25 mouse cellular contexts compared by ENCODE assay signal in the genomic region with DNA sequence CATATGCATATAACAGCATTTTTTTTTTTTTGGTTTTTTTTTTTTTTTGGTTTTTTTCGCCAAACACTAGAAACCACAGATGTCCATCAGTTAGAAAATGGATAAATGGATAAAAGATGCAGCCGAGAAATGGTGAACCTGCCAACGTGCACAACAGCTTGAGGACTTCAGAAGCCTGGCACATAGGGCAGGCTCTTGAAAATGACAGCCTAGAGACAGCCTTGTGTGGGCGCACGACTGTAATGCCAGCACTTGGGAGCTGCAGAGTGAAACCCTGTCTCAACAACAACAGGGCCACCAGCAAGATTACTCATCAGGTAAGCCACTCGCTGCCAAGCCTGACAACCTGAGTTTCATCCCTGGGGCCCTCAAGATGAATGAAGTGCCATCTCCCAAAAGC. TPM values are rescaled to one million over a fixed set of nuclear protein-coding genes. Genes with fewer than 3 reads are reported as not detected.
DNase-seq lines count a peak whose midpoint lies in the region; ATAC-seq and TF ChIP-seq lines count a peak whose summit lies in the region.
"Had no signal": no experiment of that assay in that cellular context is flagged by ENCODE, and none has a peak within 500 bp of the region (broad histone marks: within the 10 kb centered on the region; RNA-seq: fewer than 3 reads in every experiment).

No protein-coding gene starts in this region.

- H3K36me3 ChIP-seq in forebrain, embryonic 11.5 days (ENCODE audit: control insufficient read depth, insufficient read depth, low read length): no peaks in the 10 kb centered on the region
- H3K36me3 ChIP-seq in forebrain, embryonic 13.5 days (ENCODE audit: poor library complexity, severe bottlenecking): no peaks in the 10 kb centered on the region
- H3K36me3 ChIP-seq in limb, embryonic 12.5 days: no peaks in the 10 kb centered on the region
- H3K36me3 ChIP-seq in limb, embryonic 10.5 days: no peaks in the 10 kb centered on the region
- no peaks in the 10 kb centered on the region for H3K36me3 ChIP-seq in forebrain, embryonic 16.5 days (ENCODE audit: control insufficient read depth, insufficient read depth)
- H3K36me3 ChIP-seq in myocyte (ENCODE audit: control insufficient read depth, insufficient read depth): no peaks in the 10 kb centered on the region
- H3K36me3 ChIP-seq: embryonic facial prominence, embryonic 15.5 days; heart, embryonic 13.5 days; hindbrain, embryonic 15.5 days had no signal

- no peak overlapping the region for H3K9ac ChIP-seq in forebrain, embryonic 11.5 days (ENCODE audit: low read length)
- no peak overlapping the region for H3K9ac ChIP-seq in forebrain, embryonic 13.5 days
- H3K9ac ChIP-seq in limb, embryonic 12.5 days (replicated peaks): no peak overlapping the region
- H3K9ac ChIP-seq in forebrain, embryonic 16.5 days (replicated peaks; ENCODE audit: low read depth, low read length): no peak overlapping the region
- H3K9ac ChIP-seq: embryonic facial prominence, embryonic 15.5 days; heart, embryonic 13.5 days; hindbrain, embryonic 15.5 days had no signal

- H3K4me1 ChIP-seq in forebrain, embryonic 11.5 days (replicated peaks; ENCODE audit: control insufficient read depth, insufficient read depth, low read length): no peaks in the 10 kb centered on the region; the same call in 1 of the 2 replicates
- peaks cover 7% of the 10 kb centered on the region for H3K4me1 ChIP-seq in forebrain, embryonic 13.5 days
- H3K4me1 ChIP-seq in limb, embryonic 12.5 days (replicated peaks): 0 out of 2 replicates have a peak, but pooled peaks cover 6% of the 10 kb centered on the region
- H3K4me1 ChIP-seq in limb, embryonic 10.5 days: peaks cover 9% of the 10 kb centered on the region
- H3K4me1 ChIP-seq in forebrain, embryonic 16.5 days (replicated peaks; ENCODE audit: control insufficient read depth, insufficient read depth, low read length): peaks cover 10% of the 10 kb centered on the region
- H3K4me1 ChIP-seq: heart, embryonic 13.5 days; hindbrain, embryonic 15.5 days had no signal

- 83% methylated on average over 6 of the region's 6 CpGs for WGBS in forebrain, embryonic 11.5 days
- 79% methylated on average over 6 of the region's 6 CpGs for WGBS in forebrain, embryonic 13.5 days
- 80% methylated on average over 6 of the region's 6 CpGs for WGBS in limb, embryonic 12.5 days
- 83% methylated on average over 6 of the region's 6 CpGs for WGBS in limb, embryonic 10.5 days
- whole genome bisulfite sequencing in forebrain, embryonic 16.5 days: 56% methylated on average over 6 of the region's 6 CpGs

- no peaks in the 10 kb centered on the region; the same call in 1 of the 2 replicates for H3K9me3 ChIP-seq in forebrain, embryonic 11.5 days (ENCODE audit: control insufficient read depth, low read length)
- H3K9me3 ChIP-seq in forebrain, embryonic 13.5 days (replicated peaks): no peaks in the 10 kb centered on the region
- no peaks in the 10 kb centered on the region for H3K9me3 ChIP-seq in limb, embryonic 12.5 days
- H3K9me3 ChIP-seq in limb, embryonic 10.5 days (replicated peaks): no peaks in the 10 kb centered on the region
- no peaks in the 10 kb centered on the region for H3K9me3 ChIP-seq in forebrain, embryonic 16.5 days (ENCODE audit: control insufficient read depth, low read length)
- H3K9me3 ChIP-seq: embryonic facial prominence, embryonic 15.5 days; heart, embryonic 13.5 days; hindbrain, embryonic 15.5 days had no signal

- no peak for ATAC-seq in forebrain, embryonic 11.5 days (replicated peaks; ENCODE audit: low FRiP score)
- ATAC-seq in forebrain, embryonic 13.5 days: no peak
- no peak for ATAC-seq in limb, embryonic 12.5 days (ENCODE audit: insufficient number of reproducible peaks, insufficient read depth, low FRiP score, low TSS enrichment, low read depth)
- no peak for ATAC-seq in forebrain, embryonic 16.5 days
- ATAC-seq in monocyte, adult 5-6 weeks (replicated peaks; ENCODE audit: insufficient number of reproducible peaks, low FRiP score, low TSS enrichment, poor library complexity, severe bottlenecking): no peak
- ATAC-seq: activated CD4-positive, CD25-positive, alpha-beta regulatory T cell, adult 4 months; intestine, embryonic 16.5 days; Patski had no signal

- H3K79me2 ChIP-seq in myocyte (ENCODE audit: control insufficient read depth, insufficient read depth): no peaks in the 10 kb centered on the region

- peak; percentile 39 for DNase-seq in forebrain, embryonic 11.5 days (ENCODE audit: low spot score)
- DNase-seq in limb, embryonic 10.5 days (ENCODE audit: low spot score): no peak
- DNase-seq in frontal cortex, postnatal 25 days (ENCODE audit: low spot score in 2 of 2): no peak
- DNase-seq: adrenal gland, postnatal 14 days; cerebellum, adult 8-10 months; cerebellum, postnatal 25 days; gastrocnemius, postnatal 14 days; heart, postnatal 36 days; kidney, adult 2 months had no signal

- no peak overlapping the region for H3K4me3 ChIP-seq in forebrain, embryonic 11.5 days (ENCODE audit: low read depth, low read length)
- no peak overlapping the region for H3K4me3 ChIP-seq in forebrain, embryonic 13.5 days
- H3K4me3 ChIP-seq in limb, embryonic 12.5 days (replicated peaks): no peak overlapping the region
- H3K4me3 ChIP-seq in limb, embryonic 10.5 days: no peak overlapping the region
- no peak overlapping the region for H3K4me3 ChIP-seq in forebrain, embryonic 16.5 days (replicated peaks; ENCODE audit: low read length)
- no peak overlapping the region for H3K4me3 ChIP-seq in myocyte
- H3K4me3 ChIP-seq: embryonic facial prominence, embryonic 15.5 days; erythroblast, embryonic 14.5 days; heart, embryonic 13.5 days; hindbrain, embryonic 15.5 days had no signal

- H3K27ac ChIP-seq in forebrain, embryonic 11.5 days (ENCODE audit: low read depth, low read length): no peak overlapping the region
- no peak overlapping the region for H3K27ac ChIP-seq in forebrain, embryonic 13.5 days
- peak overlapping the region; percentile 59; the same call in 1 of the 2 replicates for H3K27ac ChIP-seq in limb, embryonic 12.5 days
- H3K27ac ChIP-seq in limb, embryonic 10.5 days: no peak overlapping the region
- H3K27ac ChIP-seq in forebrain, embryonic 16.5 days (ENCODE audit: low read length): peak overlapping the region; percentile 37; the same call in 1 of the 2 replicates
- H3K27ac ChIP-seq: heart, embryonic 13.5 days; hindbrain, embryonic 15.5 days had no signal

- no peaks in the 10 kb centered on the region for H3K27me3 ChIP-seq in forebrain, embryonic 11.5 days (ENCODE audit: control insufficient read depth, insufficient read depth, low read length)
- no peaks in the 10 kb centered on the region for H3K27me3 ChIP-seq in forebrain, embryonic 13.5 days
- H3K27me3 ChIP-seq in limb, embryonic 12.5 days: no peaks in the 10 kb centered on the region
- H3K27me3 ChIP-seq in limb, embryonic 10.5 days (ENCODE audit: low read depth, poor library complexity, severe bottlenecking): no peaks in the 10 kb centered on the region
- no peaks in the 10 kb centered on the region for H3K27me3 ChIP-seq in forebrain, embryonic 16.5 days (replicated peaks; ENCODE audit: control insufficient read depth, insufficient read depth, low read length)
- H3K27me3 ChIP-seq in myocyte (ENCODE audit: control insufficient read depth, insufficient read depth, insufficient read length): no peaks in the 10 kb centered on the region
- H3K27me3 ChIP-seq: CH12.LX; embryonic facial prominence, embryonic 15.5 days; heart, embryonic 13.5 days; hindbrain, embryonic 15.5 days; Patski had no signal

- no peak for TF ChIP-seq POLR2A in myocyte (IDR thresholded peaks at IDR 0.05; ENCODE audit: insufficient read length, low read depth)

- H3ac ChIP-seq in myocyte (ENCODE audit: control insufficient read depth, insufficient read length): no peak overlapping the region

- H3K4me2 ChIP-seq in forebrain, embryonic 11.5 days (ENCODE audit: low read depth, low read length, severe bottlenecking): no peak overlapping the region
- H3K4me2 ChIP-seq in forebrain, embryonic 13.5 days: no peak overlapping the region
- H3K4me2 ChIP-seq in limb, embryonic 12.5 days: no peak overlapping the region
- no peak overlapping the region for H3K4me2 ChIP-seq in forebrain, embryonic 16.5 days (ENCODE audit: low read length)
- H3K4me2 ChIP-seq in myocyte (ENCODE audit: low read depth): peak overlapping the region; percentile 74
- H3K4me2 ChIP-seq: embryonic facial prominence, embryonic 15.5 days; heart, embryonic 13.5 days; hindbrain, embryonic 15.5 days had no signal

TF ChIP-seq in myocyte, 11 proteins besides CTCF, POLR2A, EP300 and RAD21:
- no peak for TF ChIP-seq MYOD1 (IDR thresholded peaks at IDR 0.05; ENCODE audit: control insufficient read depth in 1 of 3, insufficient read length in 2 of 3, low read depth in 2 of 3)
- no peak for TF ChIP-seq MAX (IDR thresholded peaks at IDR 0.05; ENCODE audit: low read depth)

RNA-seq across cellular contexts. Expression of gene Islr, which starts 34.7 kb away (rescaled TPM):
- 9.4 and 11.7 TPM in 2 replicates for polyA plus RNA-seq in forebrain, embryonic 11.5 days (2014; fragmentation: Nextera tagmentation; extraction: Ambion mirVana)
- polyA plus RNA-seq in forebrain, embryonic 13.5 days (2015; fragmentation: Nextera tagmentation; extraction: Ambion mirVana): 10.0 and 11.2 TPM in 2 replicates
- polyA plus RNA-seq in limb, embryonic 12.5 days (2016; fragmentation: Nextera tagmentation; extraction: Ambion mirVana): 109 and 120 TPM in 2 replicates
- polyA plus RNA-seq in limb, embryonic 10.5 days (2016; fragmentation: Nextera tagmentation; extraction: Ambion mirVana): 9.5 and 33.2 TPM in 2 replicates
- 16.8 and 25.5 TPM in 2 replicates for polyA plus RNA-seq in forebrain, embryonic 16.5 days (2015; fragmentation: Nextera tagmentation; extraction: Ambion mirVana)
- polyA plus RNA-seq in myocyte (2012; fragmentation: generic; extraction: Trizol): 30.3 TPM
- total RNA-seq in monocyte, adult 5-6 weeks (2017): not detected in 3 replicates
- total RNA-seq: CH12.LX had no signal
- polyA plus RNA-seq: erythroblast, embryonic 14.5 days had no signal

RNA-seq across cellular contexts. Expression of gene Islr2, which starts 34.7 kb away (rescaled TPM):
- 18.1 and 21.1 TPM in 2 replicates for polyA plus RNA-seq in forebrain, embryonic 11.5 days (2014; fragmentation: Nextera tagmentation; extraction: Ambion mirVana)
- 50.1 and 56.9 TPM in 2 replicates for polyA plus RNA-seq in forebrain, embryonic 13.5 days (2015; fragmentation: Nextera tagmentation; extraction: Ambion mirVana)
- 1.4 and 1.8 TPM in 2 replicates for polyA plus RNA-seq in limb, embryonic 12.5 days (2016; fragmentation: Nextera tagmentation; extraction: Ambion mirVana)
- 0.11 TPM in 1 of 2 replicates, not detected in the other for polyA plus RNA-seq in limb, embryonic 10.5 days (2016; fragmentation: Nextera tagmentation; extraction: Ambion mirVana)
- polyA plus RNA-seq in forebrain, embryonic 16.5 days (2015; fragmentation: Nextera tagmentation; extraction: Ambion mirVana): 74.4 and 88.4 TPM in 2 replicates
- polyA plus RNA-seq in myocyte (2012; fragmentation: generic; extraction: Trizol): 0.32 TPM
- total RNA-seq in monocyte, adult 5-6 weeks (2017): 0.10 to 0.11 TPM in 2 of 3 replicates, not detected in the other
- total RNA-seq: CH12.LX; granulocyte monocyte progenitor cell, adult 5-6 weeks had no signal
- polyA plus RNA-seq: activated CD4-positive, CD25-positive, alpha-beta regulatory T cell, adult 4 months; erythroblast, embryonic 14.5 days had no signal

RNA-seq across cellular contexts. Expression of gene Ccdc33, which starts 50.8 kb away (rescaled TPM):
- polyA plus RNA-seq in forebrain, embryonic 11.5 days (2014; fragmentation: Nextera tagmentation; extraction: Ambion mirVana): 0.88 and 1.1 TPM in 2 replicates
- polyA plus RNA-seq in forebrain, embryonic 13.5 days (2015; fragmentation: Nextera tagmentation; extraction: Ambion mirVana): 1.1 and 1.8 TPM in 2 replicates
- polyA plus RNA-seq in limb, embryonic 12.5 days (2016; fragmentation: Nextera tagmentation; extraction: Ambion mirVana): 0.19 and 0.42 TPM in 2 replicates
- 0.26 and 0.34 TPM in 2 replicates for polyA plus RNA-seq in limb, embryonic 10.5 days (2016; fragmentation: Nextera tagmentation; extraction: Ambion mirVana)
- 0.51 and 0.79 TPM in 2 replicates for polyA plus RNA-seq in forebrain, embryonic 16.5 days (2015; fragmentation: Nextera tagmentation; extraction: Ambion mirVana)
- not detected for polyA plus RNA-seq in myocyte (2012; fragmentation: generic; extraction: Trizol)
- not detected in 3 replicates for total RNA-seq in monocyte, adult 5-6 weeks (2017)
- total RNA-seq: adrenal gland, postnatal 14 days; gastrocnemius, adult 18-20 months; gastrocnemius, postnatal 14 days; granulocyte monocyte progenitor cell, adult 5-6 weeks; heart, postnatal 36 days had no signal
- polyA plus RNA-seq: activated CD4-positive, CD25-positive, alpha-beta regulatory T cell, adult 4 months; erythroblast, embryonic 14.5 days; heart, postnatal 0 days; kidney, adult 2 months had no signal

Comparison
In these comparisons a context has a peak if more than half of its experiments do, and no peak if none do; other contexts are left out.
1. H3K27ac ChIP-seq: peak in limb, embryonic 12.5 days (single experiment) and forebrain, embryonic 16.5 days (single experiment); none in forebrain, embryonic 11.5 days (single experiment), forebrain, embryonic 13.5 days (single experiment) and limb, embryonic 10.5 days (single experiment).